Comparison of ENCODE assay signal across 8 mouse cellular contexts in the genomic region with DNA sequence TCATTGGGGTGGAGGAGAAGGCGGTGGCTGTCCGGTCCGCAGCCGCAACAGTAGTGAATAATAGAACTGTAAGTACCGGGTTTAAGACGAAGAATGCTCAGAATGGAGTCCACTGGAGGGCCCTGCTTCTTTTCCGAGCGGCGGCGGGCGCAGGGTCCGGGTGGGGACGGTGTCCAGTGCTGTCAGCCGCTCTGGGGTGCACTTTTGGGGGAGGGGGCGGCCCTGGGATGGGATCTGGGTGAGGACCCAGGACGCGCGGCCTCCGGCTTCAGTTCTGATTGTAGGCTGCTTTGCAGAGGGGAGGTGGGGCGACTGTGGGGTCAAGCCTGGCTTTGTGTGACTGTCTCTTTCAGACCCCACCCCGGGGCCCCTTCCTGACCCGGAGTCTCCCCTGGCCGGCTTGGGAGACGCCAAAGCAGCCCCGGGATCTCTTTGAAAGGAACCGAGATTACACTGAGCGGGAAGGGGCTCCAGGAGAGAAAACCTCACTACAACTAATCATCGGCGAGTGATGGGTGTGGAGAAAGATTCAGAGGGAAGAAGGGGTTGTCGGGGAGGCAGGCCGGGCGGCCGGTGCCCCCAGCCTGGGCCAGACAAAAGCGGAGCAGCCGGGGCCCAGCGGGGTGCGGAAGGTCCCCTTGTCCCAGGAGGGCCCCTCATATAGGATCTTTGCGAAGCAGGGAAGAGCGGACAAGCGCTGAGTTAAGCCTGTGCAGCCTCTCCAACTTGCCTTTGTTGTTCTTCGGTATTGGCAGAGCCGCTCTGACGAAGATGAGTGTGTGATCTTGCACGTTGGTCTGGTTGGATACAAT. TPM values are rescaled to one million over a fixed set of nuclear protein-coding genes. Genes with fewer than 3 reads are reported as not detected.
A peak's percentile ranks its signal among the peaks of the same experiment; 100 is the strongest.
DNase-seq lines count a peak whose midpoint lies in the region; ATAC-seq and TF ChIP-seq lines count a peak whose summit lies in the region.

No protein-coding gene starts in this region.

- H3K27ac ChIP-seq in forebrain, postnatal 0 days (ENCODE audit: low read depth, low read length), result peak overlapping the region; percentile 91
- H3K27ac ChIP-seq in liver, embryonic 16.5 days (ENCODE audit: low read length), result peak overlapping the region; percentile 91

- no peaks in the 10 kb centered on the region for H3K36me3 ChIP-seq in forebrain, postnatal 0 days (ENCODE audit: insufficient read depth)
- no peaks in the 10 kb centered on the region for H3K36me3 ChIP-seq in liver, embryonic 16.5 days (ENCODE audit: control insufficient read depth, insufficient read depth)

- ATAC-seq in forebrain, postnatal 0 days, result peak; percentile 24
- ATAC-seq in liver, embryonic 16.5 days (ENCODE audit: low read depth), result peak; percentile 3

- H3K9ac ChIP-seq in forebrain, postnatal 0 days, result peak overlapping the region; percentile 88
- peak overlapping the region; percentile 92 for H3K9ac ChIP-seq in liver, embryonic 16.5 days (ENCODE audit: low read depth, low read length)

- 1% methylated on average over 44 of the region's 44 CpGs for WGBS in forebrain, postnatal 0 days
- under 1% methylated on average over 44 of the region's 44 CpGs for WGBS in liver, embryonic 16.5 days (ENCODE audit: insufficient replicate concordance)

- peak overlapping the region; percentile 91 for H3K4me3 ChIP-seq in forebrain, postnatal 0 days (ENCODE audit: low read depth, low read length)
- peak overlapping the region; percentile 94 for H3K4me3 ChIP-seq in liver, embryonic 16.5 days (ENCODE audit: low read depth, low read length)

- no peak for TF ChIP-seq CTCF in forebrain, postnatal 0 days (IDR thresholded peaks at IDR 0.05; ENCODE audit: low read depth)

- no peaks in the 10 kb centered on the region for H3K27me3 ChIP-seq in forebrain, postnatal 0 days (ENCODE audit: insufficient read depth, low read length)
- H3K27me3 ChIP-seq in liver, embryonic 16.5 days (ENCODE audit: control insufficient read depth, insufficient read depth, low read depth, low read length), result no peaks in the 10 kb centered on the region

- peak; percentile 34 for DNase-seq in ovary, postnatal 36 days (ENCODE audit: low spot score)
- DNase-seq in ovary, adult 18-20 months (ENCODE audit: low spot score), result no peak
- peak; percentile 46 for DNase-seq in c-Kit-positive CD71-positive TER-119-negative erythroid progenitor cells, embryonic 14.5 days (ENCODE audit: low read depth)
- peak; percentile 73 for DNase-seq in forebrain, postnatal 0 days
- peak; percentile 32 to 57 for DNase-seq in layer of hippocampus, adult 18-20 months (ENCODE audit: low spot score in 2 of 2)
- DNase-seq in retina, adult 2 months (ENCODE audit: low read depth, low spot score), result peak; percentile 2
- DNase-seq in urinary bladder, postnatal 14 days (ENCODE audit: low spot score), result peak; percentile 9

- peak overlapping the region; percentile 62 for H3K4me2 ChIP-seq in forebrain, postnatal 0 days (ENCODE audit: low read depth)
- H3K4me2 ChIP-seq in liver, embryonic 16.5 days (ENCODE audit: low read depth, low read length), result peak overlapping the region; percentile 81

- no peaks in the 10 kb centered on the region for H3K9me3 ChIP-seq in forebrain, postnatal 0 days (ENCODE audit: low read length)
- H3K9me3 ChIP-seq in liver, embryonic 16.5 days (replicated peaks; ENCODE audit: control insufficient read depth, low read length), result no peaks in the 10 kb centered on the region

- no peaks in the 10 kb centered on the region for H3K4me1 ChIP-seq in forebrain, postnatal 0 days (ENCODE audit: insufficient read depth)
- peaks cover 11% of the 10 kb centered on the region for H3K4me1 ChIP-seq in liver, embryonic 16.5 days (ENCODE audit: control insufficient read depth, low read depth, low read length)

RNA-seq across cellular contexts. Expression of a gene that starts 0.8 kb away (rescaled TPM):
- 134 and 168 TPM in 2 replicates for total RNA-seq in forebrain, postnatal 0 days (2014; rRNA removed)
- polyA plus RNA-seq in forebrain, postnatal 0 days (2015; fragmentation: Nextera tagmentation; extraction: Ambion mirVana), result 36.8 and 67.3 TPM in 2 replicates
- total RNA-seq in layer of hippocampus, adult 18-20 months (2021), result 10 to 100 TPM; 91.0 to 94.3 TPM
- 10.9 and 11.2 TPM in 2 replicates for polyA plus RNA-seq in liver, embryonic 16.5 days (2015; fragmentation: Nextera tagmentation; extraction: Ambion mirVana)
